Mouse (Mus musculus): ENCODE measurements around the gene Nsun3. TPM values are rescaled to one million over a fixed set of nuclear protein-coding genes. Genes with fewer than 3 reads are reported as not detected.

Nsun3 gene
- 5.2 TPM for polyA plus RNA-seq (2014; fragmentation: Illumina TruSeq; extraction: RNeasy Lipid Tissue Mini Kit (QIAGEN cat#74804); ENCODE audit: low read depth, low replicate concordance)

DNA sequence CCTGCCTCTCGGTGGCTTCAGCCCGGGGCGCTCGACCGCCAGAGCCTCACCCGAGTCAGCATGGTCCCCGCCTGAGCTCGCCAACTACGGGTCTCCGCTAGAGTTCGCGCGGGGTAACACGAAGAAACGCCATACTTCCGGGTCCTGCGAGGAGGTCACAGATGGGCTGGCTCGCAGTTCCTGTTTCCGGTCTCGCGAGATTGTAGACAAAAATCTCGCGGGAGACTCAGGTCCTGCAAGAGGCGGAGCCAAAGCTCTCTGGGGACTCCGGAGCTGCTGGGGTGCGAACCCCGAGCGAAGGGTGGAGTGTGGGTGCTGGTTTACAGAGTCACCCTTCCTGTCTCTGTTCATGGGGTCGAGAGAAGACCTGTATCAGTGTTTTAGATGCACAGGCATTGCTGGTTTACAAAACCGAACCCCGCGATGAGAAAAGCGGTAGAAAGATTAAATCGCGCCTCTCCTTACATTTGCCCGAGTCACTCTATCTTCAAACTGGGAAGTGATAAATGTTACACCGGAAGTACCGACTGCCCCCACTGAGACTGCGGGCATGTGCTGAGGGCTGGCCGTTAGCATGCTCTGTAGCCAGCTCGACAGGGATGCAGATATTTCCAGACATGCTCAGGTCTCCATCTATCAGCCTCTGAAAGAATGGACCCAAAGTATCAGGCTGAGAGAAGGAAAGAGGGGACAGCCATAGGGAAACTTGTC, at the start of gene Nsun3:
Nsun3 (minus strand) TSS at position 198 of the 711 bp plus-strand sequence.

DNA sequence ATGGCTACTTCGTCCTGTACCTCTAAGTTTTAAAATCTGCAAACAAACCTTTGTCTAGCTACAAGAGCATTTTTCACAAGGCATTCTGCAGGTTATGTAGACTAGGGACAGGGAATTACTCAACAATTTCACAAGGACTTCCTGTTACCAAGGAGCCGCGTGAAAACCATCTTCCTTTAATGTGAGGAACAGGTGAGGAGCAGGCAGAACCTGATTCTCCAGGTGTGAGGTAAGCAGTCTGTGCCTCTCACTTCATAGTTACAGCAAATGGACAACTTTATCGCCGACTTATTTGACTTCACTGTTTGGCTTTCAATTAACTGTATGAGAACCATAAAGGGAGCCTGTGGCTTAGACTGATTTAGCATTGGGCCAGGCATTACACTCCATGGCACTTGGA, 27.9 kb upstream of the Nsun3 start, which contains the start of gene Stx19:
Stx19 (plus strand) TSS at position 186 of the 400 bp plus-strand sequence.

Other genes with a start within 250 kb of the Nsun3 start
- not detected for gene Stx19, start 27.9 kb upstream of the Nsun3 start, polyA plus RNA-seq (2014; fragmentation: Illumina TruSeq; extraction: RNeasy Lipid Tissue Mini Kit (QIAGEN cat#74804); ENCODE audit: low read depth, low replicate concordance)
- 8.4 TPM for gene Arl13b, start 60.2 kb upstream of the Nsun3 start, polyA plus RNA-seq (2014; fragmentation: Illumina TruSeq; extraction: RNeasy Lipid Tissue Mini Kit (QIAGEN cat#74804); ENCODE audit: low read depth, low replicate concordance)
- 17.2 TPM for gene Pros1, start 67.5 kb upstream of the Nsun3 start, polyA plus RNA-seq (2014; fragmentation: Illumina TruSeq; extraction: RNeasy Lipid Tissue Mini Kit (QIAGEN cat#74804); ENCODE audit: low read depth, low replicate concordance)

Measured in heart, adult 10 weeks (tissue).